Mouse (Mus musculus): ENCODE results near the gene Cd8b1.

- TF ChIP-seq POLR2A (IDR thresholded peaks at IDR 0.05; ENCODE audit: low read depth, low read length) (no peak), CTCF (IDR thresholded peaks at IDR 0.05; ENCODE audit: borderline replicate concordance, insufficient read depth, low read length) (no peak)
Measured at GRCm38 (mm10) chr6:71351201-71351600, 28.6 kb downstream of the Cd8b1 start.

All from embryonic fibroblast, embryonic 13.5 days (primary cell).